Mouse (Mus musculus) heart, postnatal 0 days (tissue): Measurements from ENCODE around the gene Mlycd. TPM values are rescaled to one million over a fixed set of nuclear protein-coding genes. Genes with fewer than 3 reads are reported as not detected.

Source experiments
- ATAC-seq: fragments of 200-750 bp; cut with Nextera tagmentation; 2 replicates; pipeline ENCODE4 v1.8.0; 2017; ENCODE audit warnings: low read depth, moderate number of reproducible peaks, moderate library complexity; ENCODE audit not compliant: insufficient read depth
- DNase-seq: peaks from one replicate; pipeline ENCODE4 v3.0.0-alpha.2; 2016; ENCODE audit warnings: low spot score
- H3K27ac ChIP-seq: fragments of 300-500 bp; sonication (generic); 2 replicates; pipeline ENCODE4 v1.5.1; 2014; ENCODE audit warnings: low read depth, mild to moderate bottlenecking
- H3K27me3 ChIP-seq: fragments of 300-500 bp; sonication (generic); 2 replicates; pipeline ENCODE4 v1.6.1; 2014; ENCODE audit warnings: low read length, mixed read lengths; ENCODE audit not compliant: control insufficient read depth, insufficient read depth
- H3K36me3 ChIP-seq: fragments of 300-500 bp; sonication (generic); replicated peaks from 2 replicates; pipeline ENCODE4 v1.6.1; 2014; ENCODE audit warnings: low read length, mixed read lengths; ENCODE audit not compliant: control insufficient read depth, insufficient read depth
- H3K4me1 ChIP-seq: fragments of 300-500 bp; sonication (generic); 2 replicates; pipeline ENCODE4 v1.6.1; 2014; ENCODE audit warnings: antibody characterized with exemption; ENCODE audit not compliant: control insufficient read depth, insufficient read depth
- H3K4me2 ChIP-seq: fragments of 300-500 bp; sonication (generic); 2 replicates; pipeline ENCODE4 v1.6.1; 2014; ENCODE audit warnings: low read depth, mild to moderate bottlenecking, low read length, moderate library complexity
- H3K4me3 ChIP-seq: fragments of 300-500 bp; sonication (generic); 2 replicates; pipeline ENCODE4 v1.5.1; 2014; ENCODE audit warnings: low read depth, low read length
- H3K9ac ChIP-seq: fragments of 300-500 bp; sonication (generic); replicated peaks from 2 replicates; pipeline ENCODE4 v1.6.1; 2014; ENCODE audit warnings: low read depth, low read length, mixed read lengths
- H3K9me3 ChIP-seq: fragments of 300-500 bp; sonication (generic); replicated peaks from 2 replicates; pipeline ENCODE4 v1.6.1; 2016; ENCODE audit warnings: low read length; ENCODE audit not compliant: control insufficient read depth
- CTCF ChIP-seq: IDR thresholded peaks from 2 replicates; pipeline ENCODE4 v1.5.1; 2016; ENCODE audit warnings: antibody characterized with exemption, control low read depth, low read depth
- EP300 ChIP-seq: IDR thresholded peaks from 2 replicates; pipeline ENCODE4 v1.6.1; 2016; ENCODE audit warnings: antibody characterized with exemption, low read depth
- WGBS: fragments of 180-500 bp; shearing (Covaris S2); extraction: QIAGEN DNeasy Blood & Tissue Kit; methylation state at CpG from one replicate; pipeline ENCODE4 v1.1.7; 2014; 5-methylcytosine and 5-hydroxymethylcytosine counted together
- polyA plus RNA-seq: library from polyadenylated mRNA; unstranded; fragments of >200 nt; fragmentation: Nextera tagmentation; extraction: Ambion mirVana; gene quantifications from 2 replicates; pipeline ENCODE4 v1.2.1, GENCODE M21; 2015
- total RNA-seq: library from RNA; depleted of rRNA; stranded (reverse); fragments of >200 nt; gene quantifications from 2 replicates; pipeline ENCODE4 v1.2.3, GENCODE M21; 2014; ENCODE audit warnings: low replicate concordance

Gene Mlycd
- total and polyA plus RNA-seq, 2 experiments from 2014 or later: 77.5 to 109 TPM

- no peaks in the 10 kb centered on the region for H3K9me3 ChIP-seq
- no peak overlapping the region for H3K4me2 ChIP-seq
- no peaks in the 10 kb centered on the region for H3K4me1 ChIP-seq
- no peaks in the 10 kb centered on the region for H3K27me3 ChIP-seq
- no peaks in the 10 kb centered on the region for H3K36me3 ChIP-seq
- 76% methylated on average over 7 of the region's 7 CpGs for WGBS
- TF ChIP-seq CTCF (no peak), EP300 (no peak)
- no peak for ATAC-seq
- no peak overlapping the region for H3K4me3 ChIP-seq
- no peak for DNase-seq
- no peak overlapping the region for H3K9ac ChIP-seq
- no peak overlapping the region for H3K27ac ChIP-seq
Observed at GRCm38 (mm10) chr8:119378476-119378875, 16.2 kb upstream of the Mlycd start.

- no peak overlapping the region for H3K9ac ChIP-seq
- H3K27ac ChIP-seq: no peak overlapping the region
- H3K4me3 ChIP-seq: no peak overlapping the region
- no peaks in the 10 kb centered on the region for H3K27me3 ChIP-seq
- no peaks in the 10 kb centered on the region for H3K4me1 ChIP-seq
- WGBS: 31% methylated on average over 4 of the region's 4 CpGs
- H3K36me3 ChIP-seq: no peaks in the 10 kb centered on the region
- no peak for DNase-seq
- no peak overlapping the region for H3K4me2 ChIP-seq
- no peak for ATAC-seq
- TF ChIP-seq EP300 (no peak), CTCF (peak; percentile 47)
- no peaks in the 10 kb centered on the region for H3K9me3 ChIP-seq
Observed at GRCm38 (mm10) chr8:119380619-119381018, 14.1 kb upstream of the Mlycd start.

DNA sequence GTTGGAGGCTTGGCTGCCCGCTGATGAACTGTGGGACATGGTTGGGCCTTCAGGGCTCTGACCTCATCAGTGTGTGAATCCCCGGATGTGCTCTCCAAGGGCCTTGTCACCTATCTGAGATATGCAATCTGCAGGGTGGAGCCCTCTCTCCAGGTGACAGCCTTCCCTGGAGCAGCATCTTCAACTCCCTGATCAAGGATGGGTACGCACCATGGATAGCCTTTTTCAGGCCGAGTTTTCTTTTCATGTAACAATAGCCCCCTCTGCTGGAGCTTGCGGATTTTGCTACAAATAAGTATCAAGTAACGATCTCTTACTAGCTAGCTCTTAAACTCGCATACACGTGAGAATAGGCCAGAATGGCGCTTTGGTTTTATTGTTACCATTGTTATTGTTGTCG lies 10.2 kb upstream of the Mlycd start:
- Histone ChIP-seq H3K4me1 (no peaks in the 10 kb centered on the region), H3K36me3 (no peaks in the 10 kb centered on the region), H3K9ac (no peak overlapping the region), H3K9me3 (no peaks in the 10 kb centered on the region), H3K27ac (no peak overlapping the region), H3K27me3 (no peaks in the 10 kb centered on the region), H3K4me2 (no peak overlapping the region), H3K4me3 (no peak overlapping the region)
- DNase-seq (peak; percentile 54), ATAC-seq (peak; percentile 11; the same call in 1 of the 2 replicates)
- TF ChIP-seq EP300: no peak
- peak; percentile 60 for TF ChIP-seq CTCF
- 15% methylated on average over 10 of the region's 10 CpGs for WGBS

GRCm38 (mm10) chr8:119385854-119386253 lies 8.8 kb upstream of the Mlycd start:
- TF ChIP-seq EP300: no peak
- TF ChIP-seq CTCF: no peak
- no peak for DNase-seq
- 61% methylated on average over 6 of the region's 6 CpGs for WGBS

GRCm38 (mm10) chr8:119386988-119387387 lies 7.7 kb upstream of the Mlycd start:
- Histone ChIP-seq H3K9me3 (no peaks in the 10 kb centered on the region), H3K27me3 (no peaks in the 10 kb centered on the region), H3K27ac (no peak overlapping the region), H3K4me2 (no peak overlapping the region), H3K4me3 (no peak overlapping the region), H3K4me1 (no peaks in the 10 kb centered on the region), H3K9ac (no peak overlapping the region), H3K36me3 (no peaks in the 10 kb centered on the region)
- TF ChIP-seq EP300 (no peak), CTCF (no peak)
- DNase-seq (no peak), ATAC-seq (no peak)
- 68% methylated on average over 6 of the region's 6 CpGs for WGBS

More at GRCm38 (mm10) chr8:119385854-119386253, 8.8 kb upstream of the Mlycd start:
- H3K9me3 ChIP-seq: no peaks in the 10 kb centered on the region
- H3K4me1 ChIP-seq: no peaks in the 10 kb centered on the region
- ATAC-seq: no peak
- no peak overlapping the region for H3K27ac ChIP-seq
- H3K36me3 ChIP-seq: no peaks in the 10 kb centered on the region
- H3K4me3 ChIP-seq: no peak overlapping the region
- H3K4me2 ChIP-seq: no peak overlapping the region
- no peak overlapping the region for H3K9ac ChIP-seq
- H3K27me3 ChIP-seq: no peaks in the 10 kb centered on the region

DNA sequence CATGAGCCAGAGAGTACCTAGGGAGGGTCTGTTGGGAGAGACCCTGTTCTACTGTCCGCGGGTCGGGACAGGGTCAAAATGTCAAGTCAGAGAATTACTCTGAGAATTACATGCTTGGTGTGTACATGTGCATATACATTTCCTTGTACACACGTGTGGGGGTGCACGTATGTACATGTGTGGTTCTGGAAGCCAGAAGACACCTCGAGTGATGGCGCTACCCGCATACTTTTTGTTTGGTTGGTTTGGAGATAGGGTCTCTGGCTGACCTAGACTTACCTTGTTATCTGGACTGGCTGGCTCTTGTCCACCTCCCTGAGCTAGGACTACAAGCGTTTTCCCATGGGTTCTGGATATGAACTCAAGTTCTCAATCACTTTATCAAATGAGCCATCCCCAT lies 581 bp upstream of the Mlycd start:
- 65% methylated on average over 9 of the region's 9 CpGs for whole genome bisulfite sequencing
- Histone ChIP-seq H3K9ac (peak overlapping the region; percentile 96; the same call in 1 of the 2 replicates), H3K4me1 (peaks cover 26% of the 10 kb centered on the region), H3K4me3 (peak overlapping the region; percentile 70), H3K4me2 (peak overlapping the region; percentile 100), H3K9me3 (no peaks in the 10 kb centered on the region), H3K36me3 (0 out of 2 replicates have a peak, but pooled peaks cover 3% of the 10 kb centered on the region), H3K27ac (peak overlapping the region; percentile 99), H3K27me3 (no peaks in the 10 kb centered on the region)
- peak; percentile 8; the same call in 1 of the 2 replicates for ATAC-seq
- DNase-seq: peak; percentile 14
- TF ChIP-seq EP300 (no peak), CTCF (no peak)
